Mouse (Mus musculus) forebrain, embryonic 10.5 days (tissue): ENCODE results near the gene Hc. TPM values are rescaled to one million over a fixed set of nuclear protein-coding genes. Genes with fewer than 3 reads are reported as not detected.

Source experiments
- DNase-seq: peaks from one replicate; pipeline ENCODE4 v3.0.0-alpha.2; 2017; ENCODE audit warnings: low spot score; ENCODE audit errors: extremely low spot score
- H3K27ac ChIP-seq: fragments of 300-500 bp; sonication (generic); 2 replicates; pipeline ENCODE4 v1.5.1; 2016; ENCODE audit warnings: mild to moderate bottlenecking
- H3K27me3 ChIP-seq: fragments of 300-500 bp; sonication (generic); 2 replicates; pipeline ENCODE4 v1.6.1; 2016; ENCODE audit warnings: mild to moderate bottlenecking; ENCODE audit not compliant: poor library complexity, severe bottlenecking
- H3K36me3 ChIP-seq: fragments of 300-500 bp; sonication (generic); replicated peaks from 2 replicates; pipeline ENCODE4 v1.6.1; 2016; ENCODE audit warnings: mild to moderate bottlenecking, moderate library complexity
- H3K4me1 ChIP-seq: fragments of 300-500 bp; sonication (generic); 2 replicates; pipeline ENCODE4 v1.6.1; 2016
- H3K4me3 ChIP-seq: fragments of 300-500 bp; sonication (generic); 2 replicates; pipeline ENCODE4 v1.5.1; 2016; ENCODE audit warnings: mild to moderate bottlenecking, moderate library complexity
- H3K9me3 ChIP-seq: fragments of 300-500 bp; sonication (generic); 2 replicates; pipeline ENCODE4 v1.6.1; 2016; ENCODE audit warnings: mild to moderate bottlenecking, moderate library complexity
- WGBS: fragments of 180-500 bp; shearing (Covaris S2); methylation state at CpG from one replicate; pipeline ENCODE4 v1.1.7; 2016; 5-methylcytosine and 5-hydroxymethylcytosine counted together
- polyA plus RNA-seq: library from polyadenylated mRNA; unstranded; fragments of >200 nt; fragmentation: Nextera tagmentation; extraction: Ambion mirVana; gene quantifications from 2 replicates; pipeline ENCODE4 v1.2.1, GENCODE M21; 2016

The Hc gene
- polyA plus RNA-seq, 1 experiment from 2014 or later = 0.42 TPM

DNA sequence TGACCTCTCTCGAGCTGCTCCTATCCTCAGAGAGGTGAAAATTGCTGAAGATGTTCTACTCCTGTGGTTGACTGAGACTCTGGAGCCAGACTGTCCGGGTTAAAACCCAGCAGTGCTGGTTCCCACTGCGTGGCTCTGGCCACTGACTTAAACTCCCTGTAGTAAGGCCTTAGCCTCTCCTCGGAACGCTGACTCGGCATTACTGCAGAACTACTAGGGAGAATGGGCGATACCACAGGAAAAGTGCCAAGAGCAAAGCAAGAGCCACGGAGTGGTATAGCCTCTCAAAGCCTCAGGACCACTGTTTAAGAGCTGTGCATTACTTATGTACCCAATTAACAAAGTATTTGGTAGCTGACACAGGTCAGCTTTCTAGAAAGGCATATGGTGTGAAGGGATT, 76.4 kb downstream of the Hc start:
- WGBS = 86% methylated on average over 8 of the region's 8 CpGs
- Histone ChIP-seq H3K36me3 (no peaks in the 10 kb centered on the region), H3K27me3 (no peaks in the 10 kb centered on the region), H3K9me3 (no peaks in the 10 kb centered on the region), H3K4me1 (peaks cover 27% of the 10 kb centered on the region), H3K4me3 (no peak overlapping the region), H3K27ac (no peak overlapping the region)
- DNase-seq = no peak

- Histone ChIP-seq H3K27ac (peak overlapping the region; percentile 62), H3K4me1 (peaks cover 16% of the 10 kb centered on the region), H3K9me3 (no peaks in the 10 kb centered on the region), H3K4me3 (no peak overlapping the region), H3K27me3 (no peaks in the 10 kb centered on the region), H3K36me3 (no peaks in the 10 kb centered on the region)
- WGBS = 61% methylated on average over 11 of the region's 11 CpGs
- DNase-seq = no peak
Observed at GRCm38 (mm10) chr2:34982906-34983698, 78.1 kb downstream of the Hc start.

- Histone ChIP-seq H3K36me3 (no peaks in the 10 kb centered on the region), H3K4me3 (no peak overlapping the region), H3K9me3 (no peaks in the 10 kb centered on the region), H3K27me3 (no peaks in the 10 kb centered on the region), H3K4me1 (peaks cover 16% of the 10 kb centered on the region), H3K27ac (peak overlapping the region; percentile 62)
- 74% methylated on average over 14 of the region's 14 CpGs for WGBS
- DNase-seq = no peak
Observed at GRCm38 (mm10) chr2:34982096-34982724, 79.0 kb downstream of the Hc start.

DNA sequence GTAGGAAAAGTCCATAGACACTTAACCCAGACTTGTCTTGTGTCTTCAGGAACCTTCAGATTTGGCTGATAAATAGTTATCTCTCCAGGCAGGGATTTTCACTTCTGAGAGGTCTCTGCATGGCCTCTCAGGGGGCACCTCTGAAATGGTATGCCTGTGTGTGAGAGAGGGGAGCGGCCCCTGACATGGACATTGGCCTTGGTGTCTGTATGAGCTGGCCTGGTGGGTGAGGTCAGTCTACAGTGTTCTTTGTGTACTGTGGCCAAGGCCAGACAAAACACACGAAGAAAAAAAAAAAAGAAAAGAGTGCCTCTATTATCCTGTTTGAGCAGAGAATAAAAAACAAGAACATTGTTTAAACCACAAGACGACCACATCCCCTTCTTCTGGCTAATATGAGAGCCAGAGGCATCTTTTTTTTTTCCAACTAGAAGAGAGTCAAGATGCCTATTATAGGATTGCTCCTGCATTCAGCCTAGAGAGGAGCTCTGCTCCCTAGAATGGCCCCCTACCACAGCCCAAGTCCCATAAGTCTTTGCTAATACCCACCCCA, 81.7 kb downstream of the Hc start:
- Histone ChIP-seq H3K27me3 (no peaks in the 10 kb centered on the region), H3K27ac (no peak overlapping the region), H3K4me3 (no peak overlapping the region), H3K4me1 (peaks cover 16% of the 10 kb centered on the region), H3K36me3 (no peaks in the 10 kb centered on the region), H3K9me3 (peaks cover 7% of the 10 kb centered on the region; the same call in 1 of the 2 replicates)
- WGBS = 86% methylated on average over 3 of the region's 3 CpGs
- no peak for DNase-seq

- Histone ChIP-seq H3K9me3 (peaks cover 7% of the 10 kb centered on the region; the same call in 1 of the 2 replicates), H3K27ac (no peak overlapping the region), H3K27me3 (no peaks in the 10 kb centered on the region), H3K4me1 (peaks cover 15% of the 10 kb centered on the region), H3K4me3 (no peak overlapping the region), H3K36me3 (no peaks in the 10 kb centered on the region)
- 92% methylated on average over 2 of the region's 2 CpGs for WGBS
- DNase-seq = no peak
Observed at GRCm38 (mm10) chr2:34978226-34978625, 83.0 kb downstream of the Hc start.

DNA sequence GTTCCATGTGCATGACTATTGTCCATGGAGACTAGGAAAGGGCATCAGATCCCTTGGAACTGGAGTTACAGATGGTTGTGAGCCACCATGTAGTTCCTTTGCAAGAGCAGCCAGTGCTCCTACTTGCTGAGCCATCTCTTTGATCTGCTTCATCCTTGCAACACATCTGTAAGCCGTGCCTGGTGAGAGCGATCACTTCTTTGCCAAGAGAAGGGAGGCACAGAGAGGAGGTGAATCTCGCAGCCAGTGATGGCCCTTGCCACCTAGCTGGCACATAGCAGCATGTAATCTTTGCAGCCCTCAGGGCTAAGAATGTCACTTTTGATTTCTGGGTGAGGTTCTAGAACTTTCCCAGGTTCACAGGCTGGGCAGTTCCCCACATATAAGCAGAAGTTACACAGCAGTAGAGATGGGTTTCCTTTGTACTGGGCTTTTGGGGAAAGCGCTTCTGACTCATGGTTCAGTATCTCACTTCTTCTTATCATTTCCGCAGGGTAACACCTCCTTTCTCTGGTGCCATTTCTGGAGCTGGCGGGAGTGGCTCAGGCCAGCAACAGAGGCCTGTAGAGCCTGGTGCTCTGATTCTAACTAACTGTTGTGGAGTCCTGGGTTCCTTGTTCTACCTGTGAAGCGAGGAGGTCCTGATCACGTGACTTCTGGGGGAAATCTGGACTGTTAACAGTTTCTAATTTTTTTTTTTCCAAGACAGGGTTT, 84.1 kb downstream of the Hc start:
- no peak for DNase-seq
- Histone ChIP-seq H3K4me3 (no peak overlapping the region), H3K4me1 (peaks cover 4% of the 10 kb centered on the region), H3K27ac (no peak overlapping the region), H3K27me3 (no peaks in the 10 kb centered on the region), H3K36me3 (no peaks in the 10 kb centered on the region), H3K9me3 (peaks cover 7% of the 10 kb centered on the region; the same call in 1 of the 2 replicates)
- 91% methylated on average over 8 of the region's 8 CpGs for WGBS

DNA sequence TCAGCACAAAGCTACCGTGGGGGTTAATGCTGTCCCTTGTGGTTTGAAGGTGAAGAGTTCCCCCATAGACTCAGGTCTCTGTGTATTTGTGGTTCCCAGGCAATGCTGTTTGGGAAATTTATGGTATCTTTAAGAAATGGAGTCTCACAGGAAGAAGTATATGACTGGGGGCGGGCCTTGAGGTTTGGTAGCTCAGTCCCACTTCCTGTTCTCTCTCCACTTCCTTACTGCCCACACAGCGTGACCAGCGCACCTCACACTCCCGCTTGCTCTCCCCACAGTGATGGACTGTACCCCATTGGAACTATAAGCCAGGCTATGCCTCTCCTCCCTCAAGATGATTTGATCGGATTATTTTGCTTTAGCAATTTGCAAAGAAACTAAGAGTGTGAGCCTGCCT, 84.8 kb downstream of the Hc start:
- Histone ChIP-seq H3K4me3 (no peak overlapping the region), H3K27ac (no peak overlapping the region), H3K4me1 (no peaks in the 10 kb centered on the region), H3K9me3 (peaks cover 7% of the 10 kb centered on the region; the same call in 1 of the 2 replicates), H3K36me3 (no peaks in the 10 kb centered on the region), H3K27me3 (no peaks in the 10 kb centered on the region)
- no peak for DNase-seq
- WGBS = 87% methylated on average over 6 of the region's 6 CpGs

- 88% methylated on average over 8 of the region's 8 CpGs for WGBS
- no peaks in the 10 kb centered on the region for H3K4me1 ChIP-seq
- H3K4me3 ChIP-seq = no peak overlapping the region
- no peaks in the 10 kb centered on the region for H3K36me3 ChIP-seq
- H3K9me3 ChIP-seq = peaks cover 7% of the 10 kb centered on the region; the same call in 1 of the 2 replicates
- H3K27ac ChIP-seq = no peak overlapping the region
- H3K27me3 ChIP-seq = no peaks in the 10 kb centered on the region
- DNase-seq = no peak
Observed at GRCm38 (mm10) chr2:34973087-34973486, 88.2 kb downstream of the Hc start.

- Histone ChIP-seq H3K4me3 (no peak overlapping the region), H3K9me3 (peaks cover 7% of the 10 kb centered on the region; the same call in 1 of the 2 replicates), H3K27me3 (no peaks in the 10 kb centered on the region), H3K36me3 (no peaks in the 10 kb centered on the region), H3K4me1 (no peaks in the 10 kb centered on the region), H3K27ac (no peak overlapping the region)
- DNase-seq = no peak
- WGBS = 80% methylated on average over 11 of the region's 11 CpGs
Observed at GRCm38 (mm10) chr2:34971080-34971888, 90.0 kb downstream of the Hc start.

- Histone ChIP-seq H3K27ac (no peak overlapping the region), H3K9me3 (peaks cover 5% of the 10 kb centered on the region; the same call in 1 of the 2 replicates), H3K4me1 (peaks cover 8% of the 10 kb centered on the region), H3K4me3 (no peak overlapping the region), H3K27me3 (no peaks in the 10 kb centered on the region), H3K36me3 (no peaks in the 10 kb centered on the region)
- DNase-seq = peak; percentile 76
- WGBS = 39% methylated on average over 9 of the region's 9 CpGs
Observed at GRCm38 (mm10) chr2:34970092-34970750, 91.0 kb downstream of the Hc start.

GRCm38 (mm10) chr2:34969166-34969565, 92.1 kb downstream of the Hc start:
- Histone ChIP-seq H3K27ac (no peak overlapping the region), H3K27me3 (no peaks in the 10 kb centered on the region), H3K36me3 (no peaks in the 10 kb centered on the region), H3K4me1 (peaks cover 17% of the 10 kb centered on the region), H3K4me3 (no peak overlapping the region), H3K9me3 (no peaks in the 10 kb centered on the region)
- no peak for DNase-seq
- WGBS = 83% methylated on average over 7 of the region's 7 CpGs
